In genomic region chr7:58446261-58446660, GRCm38 (mm10) we compare ENCODE assay signal across 17 mouse cellular contexts.
"Had no signal": no experiment of that assay in that cellular context is flagged by ENCODE, and none has a peak within 500 bp of the region (broad histone marks: within the 10 kb centered on the region; RNA-seq: fewer than 3 reads in every experiment).

No protein-coding gene starts in this region.

- H3K4me3 ChIP-seq: lung, embryonic 15.5 days; midbrain, embryonic 10.5 days; midbrain, embryonic 12.5 days; myocyte; neural tube, embryonic 13.5 days; neural tube, embryonic 15.5 days; stomach, embryonic 15.5 days had no signal

- H3K27me3 ChIP-seq: lung, embryonic 15.5 days; midbrain, embryonic 12.5 days; neural tube, embryonic 13.5 days; neural tube, embryonic 15.5 days; stomach, embryonic 15.5 days had no signal

- H3K4me1 ChIP-seq: lung, embryonic 15.5 days; midbrain, embryonic 10.5 days; midbrain, embryonic 12.5 days; neural tube, embryonic 13.5 days; neural tube, embryonic 15.5 days; stomach, embryonic 15.5 days had no signal

- ATAC-seq: lung, postnatal 0 days; midbrain, embryonic 16.5 days had no signal

- H3K4me2 ChIP-seq: lung, embryonic 15.5 days; midbrain, embryonic 12.5 days; neural tube, embryonic 13.5 days; neural tube, embryonic 15.5 days; stomach, embryonic 15.5 days had no signal

- H3K36me3 ChIP-seq: lung, embryonic 15.5 days; midbrain, embryonic 10.5 days; midbrain, embryonic 12.5 days; neural tube, embryonic 13.5 days; neural tube, embryonic 15.5 days; stomach, embryonic 15.5 days had no signal

- H3K9ac ChIP-seq: lung, embryonic 15.5 days; midbrain, embryonic 12.5 days; neural tube, embryonic 13.5 days; neural tube, embryonic 15.5 days; stomach, embryonic 15.5 days had no signal

- H3K9me3 ChIP-seq: lung, embryonic 15.5 days; midbrain, embryonic 10.5 days; midbrain, embryonic 12.5 days; neural tube, embryonic 13.5 days; neural tube, embryonic 15.5 days; stomach, embryonic 15.5 days had no signal

- H3K27ac ChIP-seq: lung, embryonic 15.5 days; midbrain, embryonic 10.5 days; midbrain, embryonic 12.5 days; neural tube, embryonic 13.5 days; neural tube, embryonic 15.5 days; stomach, embryonic 15.5 days; stomach, postnatal 0 days had no signal

- DNase-seq: lung, adult 2 months; lung, postnatal 4 days; midbrain, embryonic 14.5 days; right cerebral cortex, postnatal 14 days; thymus, adult 2 months; thymus, postnatal 25 days; thymus, postnatal 4 days had no signal
